Mouse (Mus musculus) left cerebral cortex, adult 11 months (tissue): ENCODE measurements at regions not wholly inside any gene's neighbourhood (a gene's known extent, or its start where the extent isn't known, plus 50 kb on each side); places are given as distances from the start of the nearest gene placed in this dataset.

Source experiments
- DNase-seq: peaks from one replicate; pipeline ENCODE4 v3.0.0; 2022; ENCODE audit warnings: low spot score

DNA sequence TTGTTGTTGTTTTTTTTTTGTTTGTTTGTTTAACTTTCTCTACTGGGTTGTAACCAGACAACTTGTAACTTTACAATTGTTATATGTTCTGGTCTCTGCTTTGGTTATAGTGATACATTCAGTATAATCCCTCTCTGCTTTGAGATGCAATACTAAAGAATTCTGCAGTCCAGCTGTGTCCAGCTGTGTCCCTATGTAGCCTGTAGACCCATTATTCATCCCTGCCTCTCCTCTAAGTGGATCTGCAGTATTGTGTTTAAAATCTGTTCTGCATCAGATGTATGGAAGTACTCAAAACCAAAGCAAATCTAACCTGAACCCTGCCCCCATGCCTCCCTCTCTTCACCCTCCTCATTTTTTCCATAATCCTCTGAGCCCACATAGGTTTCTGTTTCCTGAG, 279.6 kb downstream of the Rps29 start:
- no peak for DNase-seq

- no peak for DNase-seq
Measured at GRCm38 (mm10) chr12:68871259-68871658, 287.7 kb downstream of the Rps29 start.

DNA sequence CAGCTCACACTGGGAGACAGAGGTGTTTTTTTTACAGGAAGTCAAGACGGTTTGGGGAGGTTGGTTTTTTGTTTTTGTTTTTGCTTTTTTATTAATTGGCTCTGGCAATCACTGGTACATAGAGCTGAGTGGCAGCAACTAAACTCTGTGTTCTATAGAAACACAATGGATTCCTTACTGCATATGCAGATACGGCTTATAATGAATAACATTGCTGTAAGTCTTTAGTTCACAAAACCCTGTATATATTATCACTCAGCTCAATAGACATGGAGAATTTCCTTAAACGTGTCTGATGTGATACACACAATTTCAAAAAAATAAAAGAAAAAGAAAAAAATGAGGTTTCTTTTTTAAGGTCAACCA, 296.0 kb downstream of the Rps29 start:
- DNase-seq = no peak

GRCm38 (mm10) chr12:68862313-68862990, 296.5 kb downstream of the Rps29 start:
- peak; percentile 47 for DNase-seq

DNA sequence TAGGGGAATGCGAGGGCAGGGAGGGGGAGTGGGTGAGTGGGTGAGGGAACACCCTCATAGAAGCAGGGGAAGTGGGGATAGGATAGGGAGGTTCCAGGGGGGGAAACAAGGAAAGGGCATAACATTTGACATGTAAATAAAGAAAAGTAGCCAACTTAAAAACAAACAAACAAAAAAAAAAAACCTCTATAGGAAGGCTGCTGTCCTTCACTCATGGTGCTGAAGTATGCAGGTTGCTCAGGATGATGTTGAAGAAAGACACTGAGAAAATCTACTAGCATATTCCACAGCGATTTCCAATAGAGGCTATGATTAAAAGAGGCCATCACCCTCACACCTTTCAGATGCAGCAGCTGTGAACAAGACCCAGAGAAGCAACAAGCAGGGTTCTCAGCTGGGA, 298.7 kb downstream of the Rps29 start:
- DNase-seq = no peak

DNA sequence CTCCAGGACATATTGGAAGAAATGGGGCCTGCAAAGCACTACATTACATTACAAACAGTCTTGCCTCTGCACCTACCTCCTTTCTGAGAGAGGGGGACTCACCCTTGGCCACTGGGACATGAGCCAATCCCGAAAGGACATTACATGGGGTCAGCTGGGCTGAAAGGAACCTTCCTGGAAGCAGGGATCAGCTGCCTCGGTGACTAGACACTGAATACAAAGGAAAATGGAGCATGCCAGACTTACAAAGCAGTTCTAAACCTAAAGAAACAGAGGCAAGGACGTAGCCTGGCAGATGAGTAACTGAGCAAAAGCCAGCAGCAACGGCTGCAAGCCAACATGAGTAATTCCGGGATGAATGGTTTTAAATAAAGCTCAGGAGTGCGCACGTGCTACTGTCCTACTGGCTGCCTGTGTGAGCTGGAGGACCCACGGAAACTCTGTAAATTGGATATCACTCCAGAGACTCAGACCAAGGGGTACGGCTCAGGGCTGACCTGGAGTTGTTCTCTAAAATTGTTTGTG, 309.3 kb downstream of the Rps29 start:
- DNase-seq = no peak

GRCm38 (mm10) chr12:68840815-68841214, 318.2 kb downstream of the Rps29 start:
- DNase-seq = no peak

GRCm38 (mm10) chr12:68840156-68840555, 318.8 kb downstream of the Rps29 start:
- DNase-seq = no peak

GRCm38 (mm10) chr12:68836023-68836422, 323.0 kb downstream of the Rps29 start:
- no peak for DNase-seq

DNA sequence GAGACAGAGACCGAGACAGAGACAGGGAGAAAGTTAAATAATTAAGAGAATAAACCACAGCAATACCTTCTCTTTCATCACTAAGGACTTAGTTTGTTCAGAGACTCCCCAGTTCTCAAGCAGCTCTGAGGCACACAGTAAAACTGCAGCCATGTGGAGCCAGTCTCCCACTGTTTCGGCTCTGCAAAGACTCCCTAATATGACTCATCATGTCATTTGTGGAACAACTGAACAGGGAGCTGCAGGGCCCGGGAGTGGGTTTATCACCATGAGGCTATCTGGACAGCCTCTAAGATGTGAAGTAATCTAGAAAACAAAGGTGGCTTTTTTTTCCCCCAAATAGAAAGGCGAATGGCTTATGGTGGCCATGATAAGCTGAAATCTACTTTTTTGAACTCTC, 325.1 kb downstream of the Rps29 start:
- no peak for DNase-seq

DNA sequence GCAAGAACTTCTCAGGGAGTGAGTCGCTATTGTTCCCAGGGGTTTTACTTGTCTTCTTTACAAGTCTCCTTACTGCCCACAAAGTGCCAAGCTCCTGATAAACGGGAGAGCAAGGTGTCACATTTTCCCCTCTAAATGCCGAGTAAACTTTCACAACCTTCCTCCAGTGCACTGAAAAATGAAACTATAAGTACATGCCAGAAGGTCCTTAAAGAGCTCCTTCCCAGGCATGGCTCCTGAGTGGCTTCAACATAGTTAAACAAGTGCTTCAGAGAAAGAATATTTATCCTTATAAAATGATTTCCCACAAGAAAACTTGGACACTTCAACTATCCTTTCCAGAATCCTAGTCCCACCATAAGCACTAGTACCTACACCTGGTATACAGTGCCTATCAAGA, 329.6 kb downstream of the Rps29 start:
- no peak for DNase-seq

DNA sequence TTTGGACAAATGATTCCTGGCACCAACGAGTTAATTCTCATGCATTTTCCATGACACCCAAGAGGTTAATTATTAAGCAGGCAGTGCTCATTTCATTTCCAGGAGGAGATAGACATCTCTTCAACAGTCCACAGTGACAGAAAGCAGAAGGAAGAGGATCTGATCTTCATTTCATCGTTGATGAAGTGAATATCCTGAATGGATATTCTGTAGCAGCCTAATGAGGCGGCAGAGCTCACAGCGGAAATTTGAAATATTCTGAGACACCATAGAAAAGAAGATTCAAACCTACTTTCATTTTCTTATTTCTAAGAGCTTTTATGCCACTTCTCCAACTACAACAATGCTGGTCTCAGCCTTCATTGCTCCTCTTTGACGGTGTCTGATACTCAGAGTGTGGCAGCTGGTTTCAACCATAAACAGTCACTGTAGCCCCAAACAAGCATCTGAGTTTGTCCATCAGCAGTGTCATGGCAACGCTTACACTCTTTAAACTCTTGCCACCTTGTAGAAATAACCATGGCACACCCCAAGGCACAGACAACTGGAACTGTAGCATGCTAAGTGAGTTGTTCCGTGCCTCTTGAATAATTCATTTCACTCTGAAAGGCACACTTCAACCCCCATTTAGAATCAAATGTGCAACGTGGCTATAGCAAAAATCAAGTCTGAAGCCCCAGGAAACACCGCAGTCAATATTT, 331.3 kb downstream of the Rps29 start:
- DNase-seq = no peak

DNA sequence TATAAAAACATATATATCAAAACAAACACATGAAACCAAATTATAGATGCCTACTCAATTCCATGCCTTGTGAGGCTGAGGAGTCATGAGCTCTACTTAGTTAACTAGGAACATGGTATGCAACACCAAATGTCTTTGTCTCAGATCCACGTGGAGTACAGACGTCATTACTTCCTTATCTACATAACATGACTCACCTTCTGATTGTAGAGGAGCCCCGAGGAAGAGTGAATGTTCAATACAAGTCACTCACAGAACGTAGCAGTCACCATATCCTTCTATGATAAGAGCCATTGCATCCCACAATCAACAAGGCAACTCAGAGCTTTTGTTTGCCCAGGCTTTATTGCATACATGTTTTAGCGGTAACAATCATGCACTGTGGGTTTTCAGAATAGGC, 364.6 kb downstream of the Rps29 start:
- DNase-seq = no peak

GRCm38 (mm10) chr12:68783636-68784035, 375.4 kb downstream of the Rps29 start:
- DNase-seq = no peak

- DNase-seq = no peak
Measured at GRCm38 (mm10) chr12:68775503-68775902, 383.5 kb downstream of the Rps29 start.

GRCm38 (mm10) chr12:68774800-68775199, 384.2 kb downstream of the Rps29 start:
- DNase-seq = no peak

DNA sequence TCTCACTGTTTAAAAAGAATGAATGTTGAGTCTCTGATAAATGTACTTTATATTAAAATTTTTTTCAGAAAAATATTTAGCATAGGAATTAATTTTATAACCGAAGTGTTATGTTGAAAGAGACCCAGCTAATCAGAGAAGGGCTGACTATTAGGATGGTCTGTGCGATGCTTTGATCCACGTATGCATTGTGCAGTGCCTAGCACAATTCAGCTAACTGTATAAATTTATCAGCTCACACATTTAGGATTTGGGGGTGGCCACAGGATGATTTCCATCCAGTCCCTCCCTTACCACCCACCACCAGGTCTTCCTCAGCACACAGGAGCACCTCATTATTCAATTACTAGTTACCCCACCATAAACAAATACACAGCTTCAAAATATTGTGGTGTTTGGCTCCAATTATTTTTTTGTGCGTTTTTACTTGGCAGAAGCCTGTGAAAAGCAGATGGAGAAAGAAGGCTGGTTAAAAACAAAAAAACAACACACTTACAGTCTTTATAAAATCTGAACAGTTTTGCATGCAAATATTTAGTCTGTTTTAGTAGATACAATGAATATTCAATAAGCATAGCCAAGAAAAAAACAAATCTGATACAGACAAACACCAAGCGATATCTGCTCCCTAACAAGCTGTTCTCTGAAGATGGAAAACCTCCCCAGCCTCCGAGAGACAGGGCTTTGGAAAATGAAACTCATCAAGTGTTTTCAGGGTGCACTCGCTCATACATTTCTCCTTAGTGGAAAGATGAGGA, 400.5 kb downstream of the Rps29 start:
- no peak for DNase-seq

DNA sequence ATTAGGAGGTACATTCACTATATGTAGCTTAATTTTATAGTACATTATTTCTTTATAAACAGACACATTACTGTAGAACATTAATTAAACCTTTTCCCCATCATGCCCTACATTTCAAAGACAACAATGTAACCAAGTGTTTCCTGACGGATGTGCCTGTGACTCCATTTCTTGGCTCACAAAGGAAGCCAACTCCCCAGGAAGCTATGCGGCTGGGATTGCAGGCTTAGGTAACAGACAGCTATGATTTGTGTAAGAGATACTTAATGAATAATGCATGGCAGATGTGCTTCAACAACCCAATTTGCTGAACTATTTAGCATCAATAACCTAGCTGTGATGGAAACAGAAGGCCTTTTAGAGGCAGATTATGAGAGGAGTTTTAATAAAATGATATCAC, 430.1 kb downstream of the Rps29 start:
- DNase-seq = no peak

DNA sequence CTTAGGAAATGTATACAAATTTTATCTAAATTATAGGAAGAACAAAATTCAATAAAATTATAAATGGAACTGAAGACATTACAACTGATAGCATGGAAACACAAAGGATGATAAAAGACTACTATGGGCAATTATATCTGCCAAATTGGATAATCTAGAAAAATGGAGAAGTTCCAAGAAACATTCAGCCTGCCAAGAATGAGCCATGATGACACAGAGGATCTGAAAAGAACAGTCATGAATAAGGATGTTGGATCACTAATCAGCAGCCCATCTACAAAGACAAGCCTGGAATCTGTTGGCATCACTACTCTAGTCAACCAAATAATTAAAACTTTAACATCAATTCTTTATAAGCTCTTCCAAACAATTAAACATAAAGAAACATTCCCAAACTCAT, 440.0 kb downstream of the Rps29 start:
- no peak for DNase-seq

DNA sequence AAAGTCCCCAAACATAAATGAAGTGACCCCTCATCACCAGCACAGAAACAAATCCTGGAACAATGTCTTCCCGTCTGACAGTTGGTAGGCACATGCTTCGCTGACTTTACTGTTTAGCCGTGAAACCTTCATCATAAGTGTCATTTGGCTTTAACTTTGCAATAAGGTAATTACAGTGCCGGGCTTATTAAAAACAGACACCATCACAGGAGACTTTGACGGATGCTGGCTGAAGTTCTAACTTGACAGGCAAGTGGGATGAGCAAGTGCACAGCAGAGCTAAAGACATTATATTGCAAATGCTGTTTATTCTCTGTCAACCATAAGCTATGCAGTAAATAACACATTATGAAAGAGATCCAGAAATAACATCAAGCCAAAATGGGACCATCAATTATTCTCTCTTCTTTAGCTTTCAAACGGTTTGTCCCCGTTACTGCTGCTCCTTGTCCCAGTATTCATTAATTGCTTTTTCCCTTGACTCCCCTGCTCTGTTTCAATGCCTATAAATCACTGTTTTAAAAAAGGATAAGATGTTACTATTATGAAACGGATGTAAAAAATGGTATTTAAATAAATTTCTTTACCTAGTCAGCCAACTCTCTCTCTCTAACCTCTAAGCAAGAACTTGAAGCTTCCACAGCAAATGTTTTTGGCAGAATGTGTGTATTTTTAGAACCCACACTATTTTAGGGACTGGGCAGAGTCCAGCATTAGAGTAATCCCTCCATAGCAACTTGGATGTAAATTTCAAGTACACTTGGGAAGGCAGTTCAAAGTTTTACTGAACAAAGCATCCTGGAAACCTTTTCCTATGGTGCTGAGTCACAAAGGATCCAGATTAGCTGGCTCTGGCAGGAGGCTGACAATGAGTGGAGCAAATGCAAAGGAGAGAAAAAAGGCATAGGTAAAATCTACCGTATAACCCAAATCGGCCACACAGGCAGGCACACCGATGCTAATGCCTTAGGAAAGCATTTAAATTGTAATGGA, 464.4 kb downstream of the Rps29 start:
- DNase-seq = no peak

DNA sequence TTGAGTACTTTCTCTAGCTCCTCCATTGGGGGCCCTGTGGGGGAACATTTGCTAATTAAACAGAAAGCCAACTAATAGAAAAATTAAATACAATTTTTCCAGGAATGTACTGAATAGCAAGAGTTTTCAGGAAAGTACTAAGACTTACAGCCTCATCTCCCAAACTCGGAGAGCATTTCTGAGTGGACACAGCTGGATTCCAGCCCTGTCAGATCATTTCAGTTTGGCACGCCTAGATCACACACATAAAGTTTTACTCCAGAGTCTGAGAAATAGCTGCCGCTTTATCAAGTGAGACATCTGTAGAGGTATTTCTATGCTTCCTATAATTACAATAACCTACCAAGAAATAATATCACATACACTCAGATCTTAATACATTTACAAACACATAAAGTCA, 470.7 kb downstream of the Rps29 start:
- DNase-seq = no peak

DNA sequence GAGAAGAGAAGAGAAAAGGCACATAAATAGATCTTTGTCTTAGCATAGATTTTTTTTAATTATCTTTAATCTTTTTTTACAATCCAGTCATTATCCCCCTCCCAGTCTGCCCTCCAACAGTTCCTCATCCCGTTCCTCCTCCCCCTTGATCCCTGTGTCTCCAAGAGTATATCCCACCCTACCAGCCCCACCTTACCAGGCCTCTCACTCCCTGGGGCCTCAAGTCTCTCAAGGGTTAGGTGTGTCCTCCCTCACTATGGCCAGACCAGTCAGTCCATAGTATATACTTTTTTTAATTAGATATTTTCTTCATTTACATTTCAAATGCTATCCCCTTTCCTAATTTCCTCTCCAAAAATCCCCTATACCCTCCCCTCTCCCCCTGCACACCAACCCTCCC, 475.1 kb downstream of the Rps29 start:
- no peak for DNase-seq
